Mouse (Mus musculus): Measurements from ENCODE around the gene Zdbf2.
"Not testable (repeated sequence)": the region's sequence is repeated elsewhere in the genome, so short reads cannot be mapped to it uniquely, and the experiment has no call there.

The Zdbf2 gene

DNA sequence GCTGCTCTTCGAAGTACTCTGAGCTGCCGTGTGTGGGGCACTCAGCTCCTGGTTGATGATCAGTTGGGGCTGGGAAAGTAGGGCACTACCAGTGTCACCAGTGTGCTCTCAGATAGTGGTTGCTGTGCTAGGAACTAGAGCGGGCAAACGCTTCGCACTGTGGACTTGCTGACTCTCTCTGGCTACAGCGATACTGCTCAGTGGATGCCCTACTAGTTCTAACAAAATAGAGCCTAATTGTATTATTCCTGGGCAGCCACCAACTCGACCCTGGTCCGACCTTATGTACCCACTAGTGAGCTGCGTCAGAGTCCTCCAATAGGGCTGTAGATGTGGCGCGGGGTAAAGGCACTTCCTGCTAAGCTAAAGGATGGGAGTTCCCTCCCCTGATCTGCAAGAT lies 9.4 kb upstream of the Zdbf2 start:
- DNase-seq (ENCODE audit: low read depth, low spot score) = no peak

DNA sequence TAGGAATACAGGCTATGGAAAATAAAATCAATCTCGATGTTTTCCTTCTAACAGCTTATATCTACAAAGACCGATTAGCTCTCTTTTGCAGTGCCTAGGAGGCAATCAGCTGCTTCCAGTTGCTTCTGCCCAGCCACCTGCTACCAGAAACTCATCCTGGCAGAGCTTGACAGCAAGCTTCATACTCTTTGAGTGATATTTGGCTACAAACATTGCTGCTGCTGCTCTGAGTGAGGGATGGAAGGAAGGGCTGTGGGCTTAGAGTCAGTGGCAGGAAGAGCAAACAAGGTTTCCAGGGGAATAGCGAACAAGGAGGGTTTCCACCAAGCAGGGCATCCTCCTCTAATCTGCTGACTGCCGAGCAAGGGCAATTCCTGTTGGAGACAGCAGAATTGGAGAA lies 7.6 kb upstream of the Zdbf2 start:
- no peak for DNase-seq (ENCODE audit: low read depth, low spot score)

DNA sequence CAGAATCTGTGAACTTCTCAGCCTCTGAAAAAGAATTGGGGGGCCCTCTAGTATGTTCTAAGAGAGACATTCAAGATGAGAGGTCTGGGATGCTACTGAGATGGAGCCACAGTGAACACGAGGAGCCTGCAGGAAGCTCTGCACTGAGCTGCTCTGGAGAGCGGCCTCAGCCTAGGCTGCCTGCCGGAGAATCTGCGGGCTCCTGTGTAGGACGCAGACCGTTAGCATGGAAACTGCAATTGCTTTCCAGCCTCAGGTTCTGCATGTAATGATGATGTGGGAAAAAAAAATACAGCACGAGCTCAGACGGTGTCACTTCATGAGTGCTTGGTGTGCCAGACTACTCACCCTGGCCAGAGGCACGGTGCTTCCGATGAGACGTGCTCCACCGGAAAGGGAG lies 6.9 kb upstream of the Zdbf2 start:
- DNase-seq (ENCODE audit: low read depth, low spot score) = no peak

DNA sequence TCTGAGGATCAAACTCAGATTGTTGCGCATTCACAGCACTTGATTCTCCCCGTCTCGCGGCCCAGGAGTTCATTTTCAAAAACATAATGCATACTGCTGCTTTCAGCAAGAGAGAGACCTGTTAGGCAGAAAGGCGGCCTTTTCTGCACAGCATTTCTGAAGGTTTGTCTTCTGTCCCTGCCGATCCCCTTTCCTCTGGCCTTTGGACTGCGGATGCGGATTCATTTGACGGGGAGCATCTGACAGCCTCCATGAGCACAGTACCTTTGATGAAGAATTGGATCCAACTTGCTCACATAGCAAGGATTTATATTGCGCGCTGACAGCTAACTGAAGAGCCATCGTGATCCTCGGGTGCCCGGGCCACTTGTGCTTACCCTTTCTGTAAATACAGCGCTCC lies 6.3 kb upstream of the Zdbf2 start:
- DNase-seq (ENCODE audit: low read depth, low spot score) = no peak

DNA sequence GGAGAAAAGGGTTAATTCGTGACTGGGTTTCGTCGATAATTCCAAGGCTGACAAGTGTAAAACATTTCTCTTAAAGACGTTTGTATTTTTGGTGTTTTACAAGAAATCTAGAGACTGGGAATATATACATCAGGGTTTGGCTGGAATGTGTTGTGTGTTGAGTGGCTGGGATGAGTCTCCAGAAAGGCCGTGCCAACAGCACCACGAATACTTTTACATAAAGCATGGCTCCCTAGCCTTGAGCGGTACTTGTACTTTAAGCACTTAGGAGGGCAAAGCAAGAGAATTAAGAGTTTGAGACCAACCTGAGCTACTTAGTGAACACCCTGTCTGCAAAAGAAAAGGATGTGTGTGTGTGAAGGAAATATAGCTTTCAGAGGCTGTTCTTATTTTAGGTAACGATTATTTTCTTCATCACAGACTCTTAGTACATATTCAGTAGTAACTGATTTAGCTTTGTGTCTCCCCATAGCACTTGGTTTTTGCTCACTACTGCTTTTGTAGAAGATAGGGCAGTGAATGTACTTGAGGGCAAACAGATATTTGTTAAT lies 865 bp upstream of the Zdbf2 start:
- DNase-seq (ENCODE audit: low read depth, low spot score) = no peak

DNA sequence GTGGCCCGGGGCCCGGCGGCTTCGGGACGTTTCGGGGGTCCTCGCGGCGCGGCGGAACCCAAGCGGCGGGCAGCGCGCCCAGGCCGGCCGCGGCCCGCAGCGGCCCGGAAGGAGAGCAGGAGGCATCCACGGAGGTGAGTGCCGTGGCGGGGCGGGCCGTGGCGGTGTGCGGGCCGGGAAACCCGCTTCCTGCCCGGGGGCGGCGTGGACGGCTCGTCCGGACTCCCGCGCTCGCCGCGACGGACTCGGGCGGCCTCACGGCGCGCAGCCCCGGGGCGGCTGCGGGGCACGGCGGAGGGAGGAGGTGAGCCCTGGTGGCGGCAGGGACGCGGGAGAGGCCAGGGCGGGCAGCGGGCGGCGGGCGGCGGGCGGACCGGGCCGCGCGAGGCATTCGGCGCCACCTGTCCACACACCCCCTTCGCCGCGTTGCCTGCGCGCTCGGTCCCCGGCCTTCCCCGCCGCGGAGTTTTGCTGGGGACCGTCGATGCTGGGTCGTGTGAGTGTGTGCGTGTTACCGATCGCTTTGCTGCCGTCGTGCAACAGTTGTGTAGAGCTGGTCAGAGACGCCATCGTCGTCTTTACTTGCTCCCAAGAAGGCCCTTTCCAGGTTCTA lies 380 bp downstream of the Zdbf2 start:
- no peak for DNase-seq (ENCODE audit: low read depth, low spot score)

DNA sequence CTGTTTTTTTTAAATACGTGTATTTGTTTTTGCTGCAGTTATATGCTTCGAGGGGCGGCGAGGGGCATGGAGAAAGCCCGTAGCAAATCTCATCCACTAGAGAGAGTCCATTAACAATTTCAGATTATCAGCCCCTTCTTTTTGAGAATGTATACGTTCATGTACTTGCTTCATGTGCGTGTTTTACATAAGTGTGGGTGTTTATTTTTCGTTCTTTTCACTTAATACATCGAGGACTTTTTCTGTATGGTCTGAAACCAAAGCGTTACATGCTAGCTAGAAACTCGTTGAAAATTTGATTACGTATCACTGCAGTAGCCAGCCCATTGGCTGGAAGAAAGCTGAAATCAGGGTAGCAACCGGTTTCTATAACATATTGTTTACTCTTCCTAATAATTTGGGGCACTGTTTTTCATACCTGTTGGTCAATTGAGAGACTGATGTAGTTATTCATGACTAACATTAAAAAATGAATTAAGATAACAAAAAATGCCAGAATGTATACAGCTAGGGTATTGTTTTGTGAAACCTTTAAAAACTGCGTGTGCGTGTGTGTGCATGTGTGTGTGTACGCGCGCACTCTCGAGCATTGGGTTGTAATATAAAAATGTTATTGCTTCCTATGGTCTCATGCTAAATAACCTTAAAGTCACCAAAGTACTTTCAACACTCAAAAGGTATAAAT lies 1.1 kb downstream of the Zdbf2 start:
- DNase-seq (ENCODE audit: low read depth, low spot score) = no peak

DNA sequence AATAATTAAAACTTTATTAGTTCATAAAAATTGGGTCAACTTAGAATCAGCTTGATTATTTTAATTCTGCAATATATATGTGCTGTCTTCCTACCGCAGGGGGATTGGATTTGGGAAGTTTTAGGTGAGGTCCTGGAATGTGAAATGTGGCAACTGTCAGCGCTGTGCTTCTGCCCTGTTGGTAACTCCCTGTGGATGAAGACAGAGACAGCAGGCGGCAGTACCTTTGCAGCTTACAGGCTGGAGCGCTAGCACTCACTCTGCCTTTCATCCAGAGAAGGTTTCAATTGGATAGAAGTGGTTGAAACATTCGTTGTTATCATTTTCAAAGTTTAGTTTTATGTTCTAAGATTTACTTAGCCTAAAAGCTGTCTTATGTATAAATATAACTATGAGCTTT lies 5.0 kb downstream of the Zdbf2 start:
- DNase-seq (ENCODE audit: low read depth, low spot score) = no peak

DNA sequence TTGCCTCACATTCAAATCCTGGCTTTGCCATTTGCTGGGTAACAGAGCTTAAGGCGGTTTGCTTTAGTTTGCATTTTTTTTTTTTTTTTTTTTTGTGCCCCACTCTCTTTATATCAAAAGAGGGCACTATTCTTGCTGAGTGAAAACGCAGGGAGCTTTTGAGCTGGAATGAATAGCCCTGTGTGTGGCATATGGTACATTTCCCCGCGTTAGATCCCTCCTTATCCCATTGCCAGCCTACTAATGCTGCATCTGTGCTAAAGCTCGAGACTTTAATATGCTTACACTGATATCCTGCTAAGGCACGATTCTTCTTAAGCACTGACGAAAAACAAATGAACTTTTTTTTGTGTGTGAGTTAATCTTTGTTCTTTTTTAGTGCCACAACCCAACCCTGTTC lies 20.9 kb downstream of the Zdbf2 start:
- no peak for DNase-seq (ENCODE audit: low read depth, low spot score)

DNA sequence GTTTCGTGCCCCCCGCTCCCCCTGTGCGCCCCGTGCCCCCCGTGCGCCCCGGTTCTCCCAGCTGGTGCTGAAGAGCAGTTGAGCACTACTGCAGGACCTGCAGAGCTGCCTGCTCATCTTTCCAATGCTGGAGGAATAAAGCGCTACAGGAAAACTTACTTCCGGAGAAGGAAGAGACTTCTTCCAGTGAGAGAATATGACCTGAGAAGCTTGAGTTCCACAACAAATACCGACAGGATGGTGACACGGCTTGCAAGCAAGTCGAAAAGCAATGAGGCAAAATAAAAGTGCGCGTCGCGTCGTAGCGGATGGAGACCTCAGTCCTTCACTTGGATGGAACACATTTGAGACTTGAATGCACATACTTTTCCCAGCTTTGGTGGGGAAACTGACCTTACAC lies 36.6 kb downstream of the Zdbf2 start:
- no peak for DNase-seq (ENCODE audit: low read depth, low spot score)

DNA sequence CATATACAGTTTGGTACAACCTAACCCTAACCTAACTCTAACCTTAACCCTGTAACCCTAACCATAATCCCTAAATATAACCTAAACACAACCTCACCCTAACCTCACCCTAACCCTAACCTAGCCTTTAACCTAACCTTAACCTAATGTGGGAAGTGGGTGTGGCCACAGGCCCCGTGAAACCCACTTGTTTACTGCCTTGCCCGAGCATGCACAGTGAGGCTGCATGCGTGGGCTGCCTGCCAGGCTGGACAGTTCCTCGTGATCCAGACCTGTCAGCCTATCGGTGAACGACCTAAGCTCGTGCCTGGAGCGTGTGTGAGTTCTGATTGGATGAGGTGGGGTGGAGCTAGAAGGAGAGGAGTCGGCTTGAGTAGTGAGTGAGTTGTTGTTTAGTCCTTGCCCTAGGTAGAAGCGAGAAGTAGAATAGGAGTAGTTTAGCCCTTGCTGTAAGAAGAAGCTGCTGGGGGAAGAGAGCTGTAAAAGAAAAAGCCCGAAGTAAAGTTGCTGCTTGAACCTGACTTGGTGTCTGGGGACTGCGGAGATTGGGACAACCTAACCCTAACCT lies 50.6 kb downstream of the Zdbf2 start:
- DNase-seq (ENCODE audit: low read depth, low spot score) = not testable (repeated sequence)
